Mouse (Mus musculus) kidney, adult 2 months (tissue): ENCODE measurements around the gene Trmt10a.

Experiments
- CTCF ChIP-seq: fragments of 200-500 bp; conservative IDR thresholded peaks from 2 replicates; pipeline ENCODE4 v1.5.1; 2011; ENCODE audit warnings: low read depth, mild to moderate bottlenecking, control low read depth, low read length, moderate library complexity, mixed read lengths; ENCODE audit not compliant: insufficient read depth, insufficient read length
- POLR2A ChIP-seq: fragments of 200-500 bp; IDR thresholded peaks from one replicate; pipeline ENCODE4 v1.6.1; 2011; ENCODE audit warnings: low read depth, low read length, control low read depth

DNA sequence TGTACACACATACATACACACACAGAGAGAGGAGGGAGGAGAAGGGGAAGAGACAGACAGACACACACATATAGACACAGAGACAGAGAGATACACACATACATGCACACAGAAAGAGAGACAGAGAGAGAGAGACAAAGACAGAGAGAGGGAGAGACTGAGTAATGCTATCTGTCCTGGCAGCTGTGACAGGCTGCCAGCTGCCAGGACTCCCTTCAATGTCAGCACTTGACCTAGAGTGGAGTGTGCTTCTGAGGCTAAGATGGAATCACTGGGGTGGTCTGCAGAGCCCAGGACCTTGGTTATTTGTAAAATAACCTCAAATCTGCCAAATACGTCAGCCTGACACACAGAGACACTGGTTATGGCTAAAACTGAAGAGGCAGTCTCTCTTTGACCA is 45.5 kb upstream of the Trmt10a start:
- TF ChIP-seq POLR2A (no peak), CTCF (no peak)
